Mouse (Mus musculus): ENCODE data around the gene Dclre1c.
"Not testable (repeated sequence)": the region's sequence is repeated elsewhere in the genome, so short reads cannot be mapped to it uniquely, and the experiment has no call there.

The Dclre1c gene

DNA sequence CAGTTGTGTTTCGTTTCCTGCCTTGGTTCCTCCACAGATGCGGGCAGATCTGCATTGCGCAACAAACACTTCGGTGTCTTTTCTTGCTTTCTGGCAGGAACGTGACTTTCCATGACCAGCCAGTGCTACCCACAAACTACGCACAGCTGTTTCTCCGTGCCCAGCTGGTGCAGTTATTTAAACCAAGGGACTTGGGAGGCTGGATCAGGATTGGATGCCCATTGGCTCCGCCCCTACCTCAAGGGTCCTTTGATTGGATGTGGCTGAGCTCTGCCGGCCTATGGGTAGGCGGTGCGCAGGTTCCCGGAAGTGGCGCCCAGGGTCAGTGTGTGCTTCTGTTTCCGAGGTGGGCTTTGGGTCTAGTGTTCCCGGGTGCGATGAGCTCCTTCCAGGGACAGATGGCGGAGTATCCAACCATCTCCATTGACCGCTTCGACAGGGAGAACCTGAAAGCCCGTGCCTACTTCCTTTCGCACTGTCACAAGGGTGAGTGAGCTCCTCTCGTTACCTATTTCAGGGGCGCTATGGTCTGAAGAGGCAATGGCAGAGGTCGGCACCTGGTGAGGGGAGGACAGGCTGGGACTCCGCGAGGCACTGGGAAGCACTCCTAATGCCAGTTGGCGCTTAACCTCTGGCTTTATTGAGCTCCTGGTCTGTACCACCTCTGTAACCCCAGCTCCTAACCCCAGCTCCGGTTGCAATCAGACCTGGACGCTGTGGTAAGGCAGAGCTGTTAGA is at the start of gene Dclre1c:
Gene Dclre1c, plus strand, starts transcription at position 291 of the 738 bp plus-strand sequence.
- peak; percentile 92 for DNase-seq (ENCODE audit: low spot score)

- DNase-seq (ENCODE audit: low spot score), result no peak
These were observed 36.6 kb upstream of the Dclre1c start for GRCm38 (mm10) chr2:3387105-3387860.

- DNase-seq (ENCODE audit: low spot score), result no peak
These were observed 32.0 kb upstream of the Dclre1c start for GRCm38 (mm10) chr2:3391945-3392344.

DNA sequence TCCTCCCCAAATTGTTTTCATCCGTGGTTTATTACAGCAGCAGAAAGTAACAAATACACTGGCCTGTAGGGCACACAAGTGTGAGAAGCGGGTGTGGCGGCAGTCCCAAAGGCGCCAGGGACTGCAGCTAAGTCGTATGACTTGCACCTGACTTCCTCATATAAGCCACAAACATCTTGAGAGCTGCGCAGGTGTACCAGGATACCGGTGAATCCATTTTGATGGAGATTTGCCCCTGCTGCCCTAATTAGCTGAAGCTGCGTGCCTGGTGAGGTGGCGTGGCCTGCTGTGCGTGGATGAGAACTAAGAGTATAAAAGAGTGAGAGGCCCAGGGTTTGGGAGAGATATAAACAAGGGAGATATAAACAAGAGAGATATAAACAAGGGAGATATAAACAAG is 26.8 kb upstream of the Dclre1c start, which contains the start of gene Olah:
Gene Olah, minus strand, starts transcription at position 101 of the 400 bp plus-strand sequence.
- DNase-seq (ENCODE audit: low spot score), result not testable (repeated sequence)

- DNase-seq (ENCODE audit: low spot score), result no peak
These were observed 17.9 kb upstream of the Dclre1c start for GRCm38 (mm10) chr2:3405981-3406380.

DNA sequence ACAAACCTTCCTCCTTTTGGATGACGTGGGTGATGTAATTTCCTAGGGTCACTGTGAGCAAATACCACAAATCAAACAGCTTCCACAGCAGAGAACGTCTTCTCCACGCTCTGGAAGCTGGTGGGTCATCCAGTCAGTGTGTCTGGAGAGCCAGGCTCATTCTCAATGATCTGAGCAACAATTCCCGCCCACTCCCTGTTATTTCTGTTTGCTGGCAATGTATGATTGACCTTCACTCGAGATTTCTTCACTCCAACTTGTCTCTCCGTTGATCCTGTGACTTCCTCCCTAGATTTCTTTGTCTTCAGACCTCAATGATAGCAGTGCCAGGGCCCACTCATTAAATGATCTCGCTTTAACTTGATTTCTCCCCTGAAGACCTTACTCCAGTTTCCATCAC is 16.2 kb upstream of the Dclre1c start:
- no peak for DNase-seq (ENCODE audit: low spot score)

GRCm38 (mm10) chr2:3414241-3414640 is 9.7 kb upstream of the Dclre1c start:
- DNase-seq (ENCODE audit: low spot score), result no peak

- DNase-seq (ENCODE audit: low spot score), result no peak
These were observed 8.3 kb upstream of the Dclre1c start for GRCm38 (mm10) chr2:3415676-3416075.

DNA sequence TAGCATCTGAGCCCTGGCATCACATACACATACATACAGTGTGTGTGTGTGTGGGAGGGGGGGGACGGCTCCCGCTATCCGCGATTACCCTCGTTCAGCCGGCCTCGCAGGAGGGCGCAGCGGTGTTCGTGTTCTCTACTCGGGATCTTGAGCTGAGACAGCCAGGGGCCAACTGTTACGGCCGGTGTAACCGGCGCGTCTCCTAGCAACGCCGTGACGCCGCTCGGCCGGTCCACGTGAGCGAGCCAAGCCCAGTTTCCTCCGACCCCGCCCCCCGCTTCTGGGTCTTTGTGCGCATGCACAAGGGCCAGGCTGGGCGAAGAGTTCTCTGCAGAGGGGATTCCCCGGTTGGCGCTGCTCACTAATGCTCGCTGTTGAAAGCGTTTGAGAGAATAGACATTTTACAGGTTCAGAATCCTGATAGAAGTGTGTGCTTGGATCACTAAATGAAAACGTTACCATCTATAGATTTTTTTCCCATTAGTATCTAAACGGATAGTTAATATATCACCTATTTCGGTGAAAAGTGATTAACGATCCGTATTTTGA is 5.0 kb upstream of the Dclre1c start:
- peak; percentile 88 for DNase-seq (ENCODE audit: low spot score)

DNA sequence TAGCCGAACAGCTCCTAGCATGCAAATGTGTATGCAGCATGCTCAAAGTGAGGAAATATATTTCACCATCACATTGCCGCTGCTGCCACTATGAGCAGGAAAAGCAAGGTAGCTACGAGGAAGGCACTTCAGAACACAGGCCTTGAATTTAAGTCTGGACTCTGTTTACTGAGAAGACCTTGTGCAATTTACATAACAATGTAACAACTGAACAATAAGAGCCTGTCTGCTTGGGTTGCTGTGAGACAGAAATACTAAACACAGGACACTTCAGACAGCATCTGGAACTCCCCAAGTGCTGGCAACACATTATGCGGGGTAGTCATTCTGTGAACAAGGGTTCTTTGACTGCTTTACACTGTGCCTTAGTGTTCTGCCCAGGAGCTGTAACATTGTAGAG is 3.8 kb upstream of the Dclre1c start:
- DNase-seq (ENCODE audit: low spot score), result no peak

DNA sequence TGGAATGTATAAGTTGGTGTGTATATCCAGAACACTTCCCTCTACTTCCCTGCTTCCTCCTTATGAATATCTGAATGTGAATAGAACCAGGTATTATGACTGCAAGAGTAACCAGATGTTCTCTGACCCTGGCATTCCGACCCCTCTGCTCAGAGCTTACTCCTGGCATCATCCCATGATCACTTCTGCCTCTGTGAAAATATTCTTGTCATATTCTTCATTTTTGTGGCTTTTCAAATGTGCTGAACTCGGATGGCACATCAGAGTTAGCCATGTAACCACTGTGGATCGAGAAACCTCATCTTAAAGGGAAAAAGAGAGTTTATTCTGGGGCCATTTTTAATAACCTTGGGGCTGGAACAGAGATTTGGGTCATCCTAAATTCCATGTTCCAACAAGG is 1.4 kb upstream of the Dclre1c start, which contains the start of gene Meig1:
Gene Meig1, minus strand, starts transcription at position 101 of the 400 bp plus-strand sequence.
- DNase-seq (ENCODE audit: low spot score), result no peak

- DNase-seq (ENCODE audit: low spot score), result no peak
These were observed 614 bp downstream of the Dclre1c start for GRCm38 (mm10) chr2:3424579-3424910.

- no peak for DNase-seq (ENCODE audit: low spot score)
These were observed 7.0 kb downstream of the Dclre1c start for GRCm38 (mm10) chr2:3430956-3431355.

- no peak for DNase-seq (ENCODE audit: low spot score)
These were observed 11.6 kb downstream of the Dclre1c start for GRCm38 (mm10) chr2:3435369-3436061.

DNA sequence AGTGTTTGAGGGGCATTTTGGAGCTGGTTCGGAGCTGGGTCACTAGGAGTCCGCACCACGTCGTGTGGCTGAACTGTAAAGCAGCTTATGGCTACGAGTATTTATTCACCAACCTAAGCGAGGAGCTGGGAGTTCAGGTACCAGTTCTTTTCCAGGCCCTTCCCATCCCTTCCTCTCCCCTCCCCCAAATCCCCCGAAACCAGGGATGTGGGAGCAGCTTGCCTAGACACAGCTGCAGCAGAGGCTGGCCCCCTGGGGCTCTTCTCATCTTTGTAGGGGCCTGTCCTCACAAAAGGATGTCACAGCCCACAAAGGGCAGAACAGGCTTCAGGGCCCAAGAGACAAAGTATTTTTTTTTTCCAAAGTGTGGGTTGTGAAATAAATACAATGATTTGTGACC is 14.0 kb downstream of the Dclre1c start:
- no peak for DNase-seq (ENCODE audit: low spot score)

GRCm38 (mm10) chr2:3444206-3444605 is 20.3 kb downstream of the Dclre1c start:
- no peak for DNase-seq (ENCODE audit: low spot score)

- no peak for DNase-seq (ENCODE audit: low spot score)
These were observed 22.1 kb downstream of the Dclre1c start for GRCm38 (mm10) chr2:3445984-3446383.

- DNase-seq (ENCODE audit: low spot score), result peak; percentile 46
These were observed 25.5 kb downstream of the Dclre1c start for GRCm38 (mm10) chr2:3449431-3449830.

DNA sequence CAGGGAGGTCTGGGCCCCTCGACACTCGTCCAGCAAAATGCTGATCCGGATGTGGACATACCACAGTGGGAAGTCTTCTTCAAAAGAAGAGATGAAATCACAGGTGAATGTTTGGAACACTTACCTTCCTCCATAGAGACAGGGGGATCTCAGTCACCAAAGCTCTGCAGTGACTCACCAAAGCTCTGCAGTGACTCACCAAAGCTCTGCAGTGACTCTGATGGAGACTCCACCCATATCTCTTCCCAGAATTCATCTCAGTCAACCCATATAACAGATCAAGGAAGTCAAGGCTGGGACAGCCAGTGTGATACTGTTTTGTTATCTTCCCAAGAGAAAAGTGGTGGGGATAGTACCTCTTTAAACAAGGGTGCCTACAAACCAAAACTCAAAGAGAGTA is 29.2 kb downstream of the Dclre1c start:
- no peak for DNase-seq (ENCODE audit: low spot score)

GRCm38 (mm10) chr2:3456590-3456989 is 32.7 kb downstream of the Dclre1c start:
- DNase-seq (ENCODE audit: low spot score), result no peak

DNA sequence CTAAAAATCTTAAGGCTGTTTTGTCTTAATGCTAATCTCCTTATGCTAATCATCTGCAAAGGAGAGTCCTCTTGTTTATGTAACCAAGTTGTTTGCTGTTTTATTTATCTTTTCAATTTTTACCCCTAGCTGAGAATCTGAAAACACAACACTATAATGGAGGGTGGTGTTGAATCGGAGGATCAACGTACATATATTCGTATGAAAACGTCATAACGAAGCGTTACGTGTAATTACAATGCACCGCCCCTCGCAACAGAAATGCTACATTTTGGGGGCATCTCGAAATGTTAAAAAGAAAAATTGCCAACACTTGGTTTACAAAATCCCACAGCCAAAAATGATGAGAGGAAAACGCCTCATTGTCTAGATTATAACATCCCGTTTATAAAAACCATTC is 50.0 kb downstream of the Dclre1c start:
- DNase-seq (ENCODE audit: low spot score), result no peak

- peak; percentile 52 for DNase-seq (ENCODE audit: low spot score)
These were observed 50.5 kb downstream of the Dclre1c start for GRCm38 (mm10) chr2:3474361-3474805.
